Mouse (Mus musculus) intestine, embryonic 14.5 days (tissue): ENCODE measurements at regions not wholly inside any gene's neighbourhood (a gene's known extent, or its start where the extent isn't known, plus 50 kb on each side); places are given as distances from the start of the nearest gene placed in this dataset.
A peak's percentile ranks its signal among the peaks of the same experiment; 100 is the strongest.

Experiments
- ATAC-seq: fragments of 200-750 bp; cut with Nextera tagmentation; replicated peaks from 2 replicates; pipeline ENCODE4 v1.8.0; 2017; ENCODE audit warnings: low read depth, moderate number of reproducible peaks, moderate TSS enrichment, moderate library complexity; ENCODE audit not compliant: low FRiP score, low TSS enrichment
- DNase-seq: peaks from one replicate; pipeline ENCODE4 v3.0.0-alpha.2; 2018; ENCODE audit warnings: low spot score
- H3K27ac ChIP-seq: fragments of 300-500 bp; sonication (generic); 2 replicates; pipeline ENCODE4 v1.5.1; 2014; ENCODE audit warnings: low read depth, mild to moderate bottlenecking, control low read depth
- H3K27me3 ChIP-seq: fragments of 300-500 bp; sonication (generic); replicated peaks from 2 replicates; pipeline ENCODE4 v1.6.1; 2014; ENCODE audit warnings: low read length, control low read depth; ENCODE audit not compliant: control insufficient read depth, insufficient read depth
- H3K36me3 ChIP-seq: fragments of 300-500 bp; sonication (generic); 2 replicates; pipeline ENCODE4 v1.6.1; 2014; ENCODE audit warnings: low read length, control low read depth; ENCODE audit not compliant: control insufficient read depth, insufficient read depth
- H3K4me1 ChIP-seq: fragments of 300-500 bp; sonication (generic); replicated peaks from 2 replicates; pipeline ENCODE4 v1.6.1; 2014; ENCODE audit warnings: low read length, control low read depth, mixed read lengths; ENCODE audit not compliant: control insufficient read depth, insufficient read depth
- H3K4me2 ChIP-seq: fragments of 300-500 bp; sonication (generic); 2 replicates; pipeline ENCODE4 v1.6.1; 2014; ENCODE audit warnings: low read length
- H3K4me3 ChIP-seq: fragments of 300-500 bp; sonication (generic); 2 replicates; pipeline ENCODE4 v1.5.1; 2014; ENCODE audit warnings: low read depth, low read length, control low read depth, mixed read lengths
- H3K9ac ChIP-seq: fragments of 300-500 bp; sonication (generic); 2 replicates; pipeline ENCODE4 v1.6.1; 2014; ENCODE audit warnings: mild to moderate bottlenecking, low read length
- H3K9me3 ChIP-seq: fragments of 300-500 bp; sonication (generic); 2 replicates; pipeline ENCODE4 v1.6.1; 2016; ENCODE audit warnings: low read length, control low read depth; ENCODE audit not compliant: control insufficient read depth
- WGBS: fragments of 180-500 bp; shearing (Covaris S2); extraction: QIAGEN DNeasy Blood & Tissue Kit; methylation state at CpG from one replicate; pipeline ENCODE4 v1.1.7; 2014; 5-methylcytosine and 5-hydroxymethylcytosine counted together

DNA sequence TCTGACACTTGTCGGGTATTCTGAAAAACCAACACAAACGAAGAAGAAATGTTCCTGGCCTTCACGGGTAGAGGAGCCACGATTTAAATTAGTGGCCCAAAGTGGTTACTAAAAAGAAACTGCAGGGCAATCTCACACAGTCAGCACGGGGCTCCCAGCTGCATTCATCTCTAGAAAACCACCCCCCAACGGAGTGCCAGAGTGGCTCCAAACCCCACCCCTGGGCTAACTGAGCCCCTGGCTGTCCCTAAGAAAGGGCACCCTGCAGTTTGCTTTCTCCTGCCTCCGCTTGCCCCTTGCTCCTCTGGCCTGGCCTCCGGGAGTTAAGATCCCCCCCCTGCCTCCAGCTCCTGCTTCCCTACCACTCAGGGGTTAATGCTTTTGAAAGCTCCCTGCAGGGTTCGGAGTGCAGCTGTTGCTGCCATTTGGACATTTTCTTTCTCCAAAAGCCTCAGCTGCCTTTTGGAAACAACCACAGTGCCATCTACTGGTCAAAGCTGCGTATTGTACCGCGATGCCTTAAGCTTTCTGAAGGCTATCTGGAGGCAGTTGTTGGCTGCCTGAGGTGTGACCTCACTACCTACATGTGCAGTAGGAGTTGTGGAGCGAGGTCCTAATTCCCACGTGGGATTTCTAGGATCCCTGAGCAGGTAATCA, 92.9 kb upstream of the Castor2 start:
- Histone ChIP-seq H3K4me3 (no peak overlapping the region), H3K36me3 (no peaks in the 10 kb centered on the region), H3K9me3 (no peaks in the 10 kb centered on the region), H3K4me2 (peak overlapping the region; percentile 43), H3K27me3 (no peaks in the 10 kb centered on the region), H3K4me1 (0 out of 2 replicates have a peak, but pooled peaks cover 4% of the 10 kb centered on the region), H3K27ac (no peak overlapping the region), H3K9ac (no peak overlapping the region)
- 5% methylated on average over 14 of the region's 14 CpGs for WGBS
- ATAC-seq = peak; percentile 81
- peak; percentile 94 for DNase-seq

DNA sequence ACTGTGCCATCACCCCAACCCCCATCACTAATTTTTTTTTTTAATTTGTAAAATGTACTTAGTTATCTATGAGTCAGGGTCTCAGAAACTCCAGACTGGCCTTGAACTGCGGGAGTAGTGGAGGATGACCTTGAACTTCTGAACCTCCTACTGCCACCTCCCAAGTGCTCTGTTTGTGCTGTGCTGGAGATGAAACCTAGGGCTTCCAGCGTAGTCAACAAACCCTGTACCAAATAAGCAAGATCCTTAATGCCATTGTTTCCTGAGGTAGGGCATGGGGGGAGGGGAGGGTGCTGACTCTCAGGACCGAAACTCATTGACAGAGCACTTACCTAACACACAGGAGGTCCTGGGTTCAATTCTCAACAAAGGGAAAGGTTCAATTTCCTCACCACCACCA, 93.5 kb upstream of the Castor2 start:
- Histone ChIP-seq H3K4me2 (no peak overlapping the region), H3K27me3 (no peaks in the 10 kb centered on the region), H3K4me3 (no peak overlapping the region), H3K4me1 (0 out of 2 replicates have a peak, but pooled peaks cover 4% of the 10 kb centered on the region), H3K9me3 (no peaks in the 10 kb centered on the region), H3K36me3 (no peaks in the 10 kb centered on the region), H3K27ac (no peak overlapping the region), H3K9ac (no peak overlapping the region)
- no peak for ATAC-seq
- 71% methylated on average over 3 of the region's 3 CpGs for WGBS
- no peak for DNase-seq

DNA sequence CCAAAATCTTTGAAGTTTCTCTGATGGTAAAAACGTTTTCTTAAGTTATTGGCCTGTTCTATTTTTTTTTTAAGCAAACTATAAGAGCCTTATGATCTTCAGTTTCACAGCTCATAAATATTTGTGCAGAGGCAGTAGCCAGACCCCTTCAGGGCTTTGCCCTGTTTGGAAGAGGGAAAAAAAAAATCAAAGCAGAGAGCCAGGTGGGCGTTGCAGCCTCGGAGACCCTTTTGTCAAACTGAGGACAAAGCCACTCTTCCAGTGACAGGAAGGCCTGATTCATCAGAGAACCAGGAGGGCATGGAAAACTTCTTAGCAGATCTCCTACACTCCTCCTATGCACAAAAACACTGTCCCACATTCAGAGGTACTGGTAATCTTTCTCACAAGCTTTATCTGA, 99.4 kb upstream of the Castor2 start:
- Histone ChIP-seq H3K27me3 (no peaks in the 10 kb centered on the region), H3K4me2 (no peak overlapping the region), H3K36me3 (no peaks in the 10 kb centered on the region), H3K9ac (no peak overlapping the region), H3K4me3 (no peak overlapping the region), H3K27ac (no peak overlapping the region), H3K9me3 (no peaks in the 10 kb centered on the region), H3K4me1 (peaks cover 8% of the 10 kb centered on the region; the same call in 1 of the 2 replicates)
- no peak for ATAC-seq
- 9% methylated on average over 3 of the region's 3 CpGs for WGBS
- no peak for DNase-seq

DNA sequence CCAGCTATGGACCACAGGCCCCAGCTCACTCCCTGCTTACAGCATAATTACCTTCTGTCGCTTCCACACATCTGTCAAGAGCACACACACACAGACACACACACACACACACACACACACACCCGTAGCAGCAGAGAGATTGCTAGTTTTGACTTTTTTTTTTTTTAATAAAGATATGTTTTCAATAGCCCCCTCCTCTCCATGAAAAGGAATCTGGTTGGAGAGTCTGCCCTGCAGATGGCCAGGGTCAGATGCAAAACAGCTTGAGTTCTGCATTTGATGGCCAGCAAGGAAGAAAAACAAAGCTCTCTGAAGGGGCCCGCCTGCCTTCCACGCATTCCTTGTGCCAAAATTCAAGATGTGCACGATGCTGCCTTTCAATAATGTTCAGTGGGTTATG, 99.8 kb upstream of the Castor2 start:
- H3K4me1 ChIP-seq = peaks cover 8% of the 10 kb centered on the region; the same call in 1 of the 2 replicates
- no peak overlapping the region for H3K27ac ChIP-seq
- no peak overlapping the region for H3K4me3 ChIP-seq
- no peak overlapping the region for H3K9ac ChIP-seq
- no peaks in the 10 kb centered on the region for H3K36me3 ChIP-seq
- ATAC-seq = no peak
- no peaks in the 10 kb centered on the region for H3K9me3 ChIP-seq
- H3K27me3 ChIP-seq = no peaks in the 10 kb centered on the region
- DNase-seq = no peak
- no peak overlapping the region for H3K4me2 ChIP-seq
- WGBS = 12% methylated on average over 5 of the region's 5 CpGs

DNA sequence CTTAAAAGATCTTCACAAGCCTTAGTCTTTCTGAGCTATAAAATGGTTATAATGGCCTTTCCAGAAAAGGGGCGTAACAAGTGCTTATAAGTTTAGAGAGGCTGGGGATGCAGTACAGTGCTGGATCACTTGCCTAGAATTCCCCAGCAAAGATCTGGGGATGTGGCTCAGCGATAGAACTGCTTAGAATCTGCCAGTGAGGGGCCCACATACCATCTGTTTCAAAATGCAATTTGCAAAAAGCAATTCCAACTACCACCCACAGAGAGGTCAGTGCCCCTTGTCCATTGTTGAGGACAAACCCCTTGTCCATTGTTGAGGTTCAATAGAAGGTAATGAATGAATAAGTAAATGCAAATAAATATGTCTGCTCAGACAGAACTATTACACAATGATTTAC, 107.5 kb upstream of the Castor2 start:
- H3K27me3 ChIP-seq = no peaks in the 10 kb centered on the region
- WGBS = 74% methylated on average over 2 of the region's 2 CpGs
- no peaks in the 10 kb centered on the region for H3K36me3 ChIP-seq
- no peak overlapping the region for H3K27ac ChIP-seq
- DNase-seq (no peak), ATAC-seq (no peak)
- no peaks in the 10 kb centered on the region for H3K4me1 ChIP-seq
- no peak overlapping the region for H3K9ac ChIP-seq
- no peaks in the 10 kb centered on the region for H3K9me3 ChIP-seq
- H3K4me3 ChIP-seq = no peak overlapping the region
- no peak overlapping the region for H3K4me2 ChIP-seq

DNA sequence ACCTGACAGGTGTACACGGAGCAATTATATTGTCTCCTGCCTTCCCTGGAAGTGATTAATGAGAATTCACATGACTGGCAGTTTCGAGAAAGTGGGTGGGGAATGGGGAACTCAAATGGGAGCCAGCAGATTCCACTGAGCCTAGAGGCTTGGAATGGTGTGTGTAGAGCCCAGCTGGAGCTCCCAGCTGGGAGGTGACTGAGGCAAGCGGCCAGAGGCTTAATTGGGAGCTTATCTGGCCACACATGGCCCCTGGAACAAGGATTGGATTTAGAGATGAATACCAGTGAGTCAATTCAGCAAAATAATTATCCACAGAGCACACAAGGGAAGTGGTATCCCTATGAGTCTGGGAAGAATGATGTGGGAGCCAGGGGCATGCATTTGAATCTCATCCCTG, 108.0 kb upstream of the Castor2 start:
- Histone ChIP-seq H3K9me3 (no peaks in the 10 kb centered on the region), H3K36me3 (no peaks in the 10 kb centered on the region), H3K27me3 (no peaks in the 10 kb centered on the region), H3K4me1 (no peaks in the 10 kb centered on the region), H3K9ac (no peak overlapping the region), H3K4me2 (no peak overlapping the region), H3K4me3 (no peak overlapping the region), H3K27ac (no peak overlapping the region)
- WGBS = 48% methylated on average over 3 of the region's 3 CpGs
- DNase-seq (no peak), ATAC-seq (no peak)

DNA sequence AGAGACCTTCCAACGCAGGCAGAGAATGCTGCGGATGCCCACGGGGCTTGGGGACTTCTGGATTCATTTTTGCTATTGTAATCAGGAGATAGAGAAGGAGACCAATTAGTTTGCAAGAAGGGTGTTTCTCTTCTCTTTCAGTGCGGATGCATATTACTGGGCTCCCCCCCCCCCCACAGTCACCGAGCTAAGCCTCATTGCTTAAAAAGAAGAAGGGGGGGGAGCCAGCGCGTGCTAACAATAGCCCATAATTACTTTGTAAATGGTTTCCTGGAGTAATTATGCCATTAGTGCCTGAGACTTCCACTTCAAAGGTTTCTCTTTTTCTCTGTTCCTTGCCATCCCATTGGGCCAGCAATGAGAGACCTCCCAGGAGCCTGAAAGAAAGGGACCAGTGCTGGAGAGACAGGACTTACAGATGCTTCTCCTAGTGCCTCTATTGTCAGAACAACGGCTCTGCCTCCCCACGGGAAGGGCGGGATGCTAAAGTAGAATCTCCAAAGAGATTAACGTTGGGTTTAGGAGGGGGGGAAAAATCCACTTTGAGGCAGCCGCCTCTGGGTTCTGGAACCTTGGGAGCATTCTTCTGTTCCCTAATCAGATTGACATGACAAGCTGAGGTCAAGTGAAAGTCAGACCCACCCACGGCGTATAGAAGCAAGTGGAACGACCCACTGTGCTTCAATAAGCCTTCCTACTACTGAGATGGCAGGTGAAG, 116.1 kb upstream of the Castor2 start:
- Histone ChIP-seq H3K27me3 (no peaks in the 10 kb centered on the region), H3K4me2 (no peak overlapping the region), H3K9ac (no peak overlapping the region), H3K4me1 (no peaks in the 10 kb centered on the region), H3K36me3 (no peaks in the 10 kb centered on the region), H3K9me3 (no peaks in the 10 kb centered on the region), H3K4me3 (no peak overlapping the region), H3K27ac (no peak overlapping the region)
- ATAC-seq (no peak), DNase-seq (no peak)
- 10% methylated on average over 15 of the region's 15 CpGs for WGBS

DNA sequence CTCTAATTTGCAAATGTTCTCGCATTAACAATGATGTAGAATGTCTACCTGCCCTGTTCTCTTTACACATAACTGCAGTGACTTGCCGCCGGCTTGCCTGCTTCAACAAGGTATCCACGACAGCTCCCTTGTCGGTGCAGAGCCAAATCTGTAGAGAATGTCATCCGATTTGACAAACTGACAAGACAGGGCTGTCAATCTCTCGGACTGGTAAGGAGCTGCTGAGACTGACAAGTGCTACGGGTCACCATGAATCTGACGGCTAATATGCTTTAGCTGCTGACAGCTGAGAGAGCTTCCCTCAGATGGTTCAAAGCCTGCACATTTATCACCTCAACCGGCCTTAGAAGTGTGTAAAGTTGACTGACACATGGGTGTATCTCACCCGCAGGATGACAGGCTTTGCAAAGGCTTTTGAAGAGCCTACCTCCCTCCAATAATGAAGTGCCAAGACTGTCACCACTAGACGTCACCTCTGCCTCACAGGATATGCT, 129.0 kb upstream of the Castor2 start:
- no peaks in the 10 kb centered on the region for H3K36me3 ChIP-seq
- no peaks in the 10 kb centered on the region for H3K27me3 ChIP-seq
- WGBS = 71% methylated on average over 12 of the region's 12 CpGs
- no peak overlapping the region for H3K9ac ChIP-seq
- ATAC-seq (no peak), DNase-seq (no peak)
- no peak overlapping the region for H3K4me3 ChIP-seq
- no peak overlapping the region for H3K4me2 ChIP-seq
- no peaks in the 10 kb centered on the region for H3K4me1 ChIP-seq
- no peaks in the 10 kb centered on the region for H3K9me3 ChIP-seq
- H3K27ac ChIP-seq = no peak overlapping the region

DNA sequence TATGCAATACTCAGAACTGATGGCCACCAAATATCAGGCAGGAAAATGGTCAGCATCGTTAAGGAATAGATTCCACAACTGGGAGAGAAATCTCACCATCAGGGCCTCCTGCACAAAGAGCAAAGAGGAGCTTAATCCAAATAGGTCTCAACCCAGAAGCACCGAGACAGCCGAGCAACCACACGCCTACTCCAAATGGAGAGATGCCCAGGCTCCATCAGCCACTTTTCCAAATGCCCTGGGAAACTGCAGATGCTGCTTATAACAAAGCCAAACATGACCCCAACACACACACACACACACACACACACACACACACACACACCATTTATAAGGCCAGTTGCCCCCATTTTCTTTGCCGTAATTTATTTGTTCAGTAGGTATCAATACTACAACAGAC, 136.2 kb upstream of the Castor2 start:
- Histone ChIP-seq H3K4me1 (no peaks in the 10 kb centered on the region), H3K36me3 (no peaks in the 10 kb centered on the region), H3K9ac (no peak overlapping the region), H3K27me3 (no peaks in the 10 kb centered on the region), H3K27ac (no peak overlapping the region), H3K4me3 (no peak overlapping the region), H3K4me2 (no peak overlapping the region), H3K9me3 (no peaks in the 10 kb centered on the region)
- WGBS = 92% methylated on average over 5 of the region's 5 CpGs
- ATAC-seq (no peak), DNase-seq (no peak)
